Mouse (Mus musculus) left cerebral cortex, adult 8-10 months (tissue): ENCODE data around the gene Slc22a13. TPM values are rescaled to one million over a fixed set of nuclear protein-coding genes. Genes with fewer than 3 reads are reported as not detected.

Source experiments
- total RNA-seq, 4 experiments: library from RNA; stranded (reverse); gene quantifications; 2 replicates each; pipeline ENCODE4 v1.2.4; 2022

The Slc22a13 gene
- total RNA-seq, 4 experiments from 2014 or later: 0.21 TPM; not detected in 3

Other genes with a start within 250 kb of the Slc22a13 start
- gene Vill, start 156.3 kb downstream of the Slc22a13 start, total RNA-seq: 1 to 10 TPM; 5.3 to 7.6 (median 7.3) TPM
- 10 to 100 TPM; 13.4 to 15.3 (median 14.4) TPM for gene Plcd1, start 115.6 kb downstream of the Slc22a13 start, total RNA-seq
- gene Dlec1, start 106.6 kb downstream of the Slc22a13 start, total RNA-seq: 1 to 10 TPM; 1.7 to 8.5 (median 2.7) TPM
- gene Acaa1b, start 52.0 kb downstream of the Slc22a13 start, total RNA-seq: 1 to 10 TPM; 1.0 to 2.5 (median 2.0) TPM
- not detected for gene Gm47289, start 49.9 kb downstream of the Slc22a13 start, total RNA-seq
- 10 to 100 TPM; 34.5 to 38.8 (median 35.4) TPM for gene Oxsr1, start 113.3 kb upstream of the Slc22a13 start, total RNA-seq
- 10 to 100 TPM; 60.2 to 76.5 (median 66.7) TPM for gene Acaa1a, start 130.6 kb upstream of the Slc22a13 start, total RNA-seq
- 1 to 10 TPM; 7.0 to 8.5 (median 7.6) TPM for gene Myd88, start 132.3 kb upstream of the Slc22a13 start, total RNA-seq
- 1 to 10 TPM; 5.6 to 6.2 (median 5.8) TPM for gene Xylb, start 148.3 kb upstream of the Slc22a13 start, total RNA-seq
- gene Slc22a14, start 156.5 kb upstream of the Slc22a13 start, total RNA-seq: not detected
- 10 to 100 TPM; 14.9 to 18.4 (median 16.7) TPM for gene Acvr2b, start 193.0 kb upstream of the Slc22a13 start, total RNA-seq
- 10 to 100 TPM; 17.9 to 21.2 (median 19.4) TPM for gene Exog, start 235.8 kb upstream of the Slc22a13 start, total RNA-seq